Mouse (Mus musculus): Measurements from ENCODE around the gene Pknox1.

DNA sequence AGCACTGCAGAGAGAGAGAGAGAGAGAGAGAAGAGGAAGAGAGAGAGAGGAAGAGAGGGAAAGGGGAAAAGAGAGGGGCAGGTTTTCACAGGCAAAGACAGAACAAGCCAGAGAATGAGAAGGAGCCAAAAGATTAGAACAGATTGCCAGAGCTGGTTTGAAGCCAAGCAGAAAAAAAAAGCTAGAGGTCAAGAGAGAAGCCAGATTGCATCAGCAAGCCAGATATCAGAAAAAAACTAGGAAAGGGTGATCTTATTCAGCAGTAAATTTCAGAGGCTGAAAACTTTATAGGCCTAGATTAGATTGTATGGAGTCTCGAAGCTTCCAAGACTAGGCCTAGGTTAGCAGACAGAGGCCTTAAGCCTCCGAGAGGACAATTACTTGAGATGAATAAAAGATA lies 63.4 kb downstream of the Pknox1 start:
- TF ChIP-seq POLR2A (IDR thresholded peaks at IDR 0.05; ENCODE audit: insufficient read length, low read depth) (no peak), CEBPB (IDR thresholded peaks at IDR 0.05; ENCODE audit: insufficient read depth, poor library complexity, severe bottlenecking) (no peak), MAX (IDR thresholded peaks at IDR 0.05; ENCODE audit: low read depth) (no peak), E2F4 (IDR thresholded peaks at IDR 0.05; ENCODE audit: insufficient read depth) (no peak), SRF (IDR thresholded peaks at IDR 0.05; ENCODE audit: control insufficient read depth, insufficient read length, low read depth) (no peak), MYOG (IDR thresholded peaks at IDR 0.05; ENCODE audit: control insufficient read depth in 1 of 3, insufficient read depth in 1 of 3, insufficient read length in 2 of 3, low read depth in 2 of 3) (no peak), POLR2AphosphoS2 (IDR thresholded peaks at IDR 0.05; ENCODE audit: insufficient read length, low read depth) (no peak)

Data from myocyte (in vitro differentiated cells).